Mouse (Mus musculus): ENCODE data around the gene Cog1.

GRCm38 (mm10) chr11:113674595-113674994, 25.6 kb downstream of the Cog1 start:
- TF ChIP-seq CTCF (IDR thresholded peaks at IDR 0.05; ENCODE audit: low read depth, low read length) = no peak
- TF ChIP-seq EP300 (IDR thresholded peaks at IDR 0.05; ENCODE audit: insufficient read depth, low read depth, low read length) = no peak
- TF ChIP-seq POLR2A (IDR thresholded peaks at IDR 0.05; ENCODE audit: insufficient read depth, low read length) = no peak

Data from ES-Bruce4 (cell line).